Mouse (Mus musculus) erythroblast, embryonic 14.5 days (primary cell): ENCODE results near the gene Lyrm7.

Experiments used
- GATA1 ChIP-seq: IDR thresholded peaks from 2 replicates; pipeline ENCODE4 v1.6.1; 2012; ENCODE audit warnings: low read length, inconsistent platforms, mixed read lengths
- TAL1 ChIP-seq: IDR thresholded peaks from 3 replicates; pipeline ENCODE4 v1.6.1; 2012; ENCODE audit warnings: low read length, inconsistent platforms, mixed read lengths

DNA sequence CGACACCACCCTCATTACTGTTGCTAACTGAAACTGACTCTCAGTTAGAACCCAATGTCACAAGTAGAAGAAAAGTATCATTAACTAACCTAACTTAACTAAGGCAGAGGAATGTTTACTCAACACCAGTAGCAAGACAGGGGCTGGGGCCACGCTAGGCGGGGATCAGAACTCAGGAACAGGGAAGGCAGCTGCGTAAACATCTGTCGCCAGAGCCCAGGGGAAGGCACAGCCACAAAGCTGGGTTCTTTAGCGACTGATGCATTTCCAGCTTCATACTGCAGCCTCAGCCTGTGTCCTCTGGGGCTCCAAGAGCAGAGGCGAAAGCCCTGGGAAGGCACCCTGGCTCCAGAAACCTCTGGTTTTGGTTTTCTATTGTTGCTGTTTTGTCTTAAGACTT is 31.4 kb upstream of the Lyrm7 start:
- TF ChIP-seq TAL1 = no peak
- TF ChIP-seq GATA1 = no peak
